Mouse (Mus musculus): Measurements from ENCODE around the gene Igsf23. TPM values are rescaled to one million over a fixed set of nuclear protein-coding genes. Genes with fewer than 3 reads are reported as not detected.
A peak's percentile ranks its signal among the peaks of the same experiment; 100 is the strongest.

Igsf23 gene
- polyA plus RNA-seq, 1 experiment from 2014 or later, result 1.0 TPM

DNA sequence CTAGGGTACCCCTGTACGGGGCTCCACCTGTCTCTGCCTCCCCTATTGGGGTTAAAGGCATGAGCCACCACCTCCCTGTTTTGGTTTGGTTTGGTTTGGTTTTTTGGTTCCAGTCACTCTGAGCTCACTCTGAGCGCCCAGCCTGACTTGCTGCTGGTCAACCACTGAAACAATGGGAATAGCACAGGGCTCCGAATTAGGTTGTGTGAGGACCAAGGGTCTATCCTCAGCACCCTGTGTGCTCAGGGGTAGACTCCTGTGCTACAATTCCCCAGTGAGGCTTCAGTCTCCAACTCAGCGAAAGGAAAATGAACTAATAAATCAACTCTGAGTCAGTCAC is 30.4 kb downstream of the Igsf23 start:
- 0 out of 2 replicates have a peak, but pooled peaks have one; percentile 7 for ATAC-seq (ENCODE audit: insufficient number of reproducible peaks, low FRiP score)
- peak overlapping the region; percentile 92 for H3K27ac ChIP-seq (ENCODE audit: poor library complexity, severe bottlenecking)

DNA sequence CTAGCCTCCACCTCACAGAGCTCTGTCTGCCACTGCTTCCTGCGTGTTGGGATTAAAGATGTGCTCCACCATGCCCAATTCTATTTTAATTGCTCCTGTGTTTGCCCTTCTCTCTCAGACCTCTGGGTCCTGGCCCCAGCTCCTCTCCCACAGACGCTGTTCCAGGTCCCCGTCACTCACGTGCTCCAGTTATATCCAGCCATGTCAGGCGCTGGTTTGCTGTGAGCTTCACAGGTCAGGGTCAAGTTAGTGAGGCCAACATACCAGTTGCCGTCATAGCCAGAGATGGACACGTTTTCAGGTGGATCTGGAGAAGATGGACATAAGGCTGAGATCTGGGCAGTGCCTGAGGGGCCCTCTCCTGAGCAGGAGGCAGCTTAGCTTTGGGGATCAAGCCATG is 36.0 kb downstream of the Igsf23 start:
- H3K9me3 ChIP-seq (replicated peaks), result no peaks in the 10 kb centered on the region
- no peak overlapping the region for H3K9ac ChIP-seq
- peaks cover 81% of the 10 kb centered on the region for H3K36me3 ChIP-seq
- WGBS, result 86% methylated on average over 7 of the region's 7 CpGs
- no peaks in the 10 kb centered on the region for H3K4me1 ChIP-seq (replicated peaks)
- no peak for ATAC-seq (ENCODE audit: insufficient number of reproducible peaks, low FRiP score)
- no peak overlapping the region for H3K4me2 ChIP-seq
- H3K27ac ChIP-seq (ENCODE audit: poor library complexity, severe bottlenecking), result no peak overlapping the region
- H3K4me3 ChIP-seq, result no peak overlapping the region
- no peaks in the 10 kb centered on the region for H3K27me3 ChIP-seq (replicated peaks)

More for the DNA sequence above, 30.4 kb downstream of the Igsf23 start:
- peaks cover 15% of the 10 kb centered on the region; the same call in 1 of the 2 replicates for H3K4me1 ChIP-seq (replicated peaks)
- no peaks in the 10 kb centered on the region for H3K27me3 ChIP-seq (replicated peaks)
- peak overlapping the region; percentile 71 for H3K4me2 ChIP-seq
- H3K9me3 ChIP-seq (replicated peaks), result no peaks in the 10 kb centered on the region
- peak overlapping the region; percentile 91 for H3K9ac ChIP-seq
- peaks cover 33% of the 10 kb centered on the region for H3K36me3 ChIP-seq
- WGBS, result 22% methylated on average over 4 of the region's 4 CpGs
- peak overlapping the region; percentile 90 for H3K4me3 ChIP-seq

DNA sequence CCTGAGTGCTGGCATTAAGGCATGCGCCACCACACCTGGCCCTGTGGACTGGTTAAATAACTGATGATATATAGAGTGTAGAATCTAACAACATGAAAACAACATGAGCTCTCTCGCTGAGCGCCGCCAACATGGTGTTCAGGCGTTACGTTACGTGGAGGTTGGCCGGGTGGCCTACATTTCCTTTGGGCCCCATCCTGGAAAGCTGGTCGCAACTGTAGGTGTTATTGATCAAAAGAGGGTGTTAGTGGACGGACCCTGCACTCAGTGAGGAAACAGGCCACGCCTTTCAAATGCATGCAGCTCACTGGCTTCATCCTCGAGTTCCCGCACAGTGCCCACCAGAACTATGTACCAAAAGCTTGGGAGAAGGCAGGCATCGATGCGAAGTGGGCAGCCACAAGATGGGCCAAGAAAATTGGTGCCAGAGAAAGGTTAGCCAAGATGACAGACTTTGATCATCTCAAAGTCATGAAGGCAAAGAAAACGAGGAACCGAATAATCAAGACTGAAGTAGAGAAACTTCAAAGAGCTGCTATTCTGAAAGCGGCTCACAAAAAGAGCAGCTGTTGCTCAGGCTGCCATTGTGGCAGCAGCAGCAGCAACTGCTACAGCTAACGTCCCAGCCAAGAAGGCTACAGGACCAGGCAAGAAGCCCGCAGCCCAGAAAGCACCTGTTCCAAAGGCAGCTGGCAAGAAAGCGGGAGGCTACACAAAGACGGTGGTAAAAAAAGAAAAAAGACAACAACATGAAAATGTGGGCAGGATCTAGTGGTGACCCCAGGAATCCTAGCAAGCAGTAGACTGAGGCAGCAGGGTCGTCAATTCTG is 38.6 kb downstream of the Igsf23 start:
- no peak overlapping the region for H3K9ac ChIP-seq
- no peaks in the 10 kb centered on the region for H3K9me3 ChIP-seq (replicated peaks)
- no peaks in the 10 kb centered on the region for H3K27me3 ChIP-seq (replicated peaks)
- H3K4me3 ChIP-seq, result no peak overlapping the region
- H3K4me1 ChIP-seq (replicated peaks), result no peaks in the 10 kb centered on the region
- H3K27ac ChIP-seq (ENCODE audit: poor library complexity, severe bottlenecking), result no peak overlapping the region
- 88% methylated on average over 23 of the region's 23 CpGs for WGBS
- H3K36me3 ChIP-seq, result peaks cover 86% of the 10 kb centered on the region
- no peak for ATAC-seq (ENCODE audit: insufficient number of reproducible peaks, low FRiP score)
- no peak overlapping the region for H3K4me2 ChIP-seq

DNA sequence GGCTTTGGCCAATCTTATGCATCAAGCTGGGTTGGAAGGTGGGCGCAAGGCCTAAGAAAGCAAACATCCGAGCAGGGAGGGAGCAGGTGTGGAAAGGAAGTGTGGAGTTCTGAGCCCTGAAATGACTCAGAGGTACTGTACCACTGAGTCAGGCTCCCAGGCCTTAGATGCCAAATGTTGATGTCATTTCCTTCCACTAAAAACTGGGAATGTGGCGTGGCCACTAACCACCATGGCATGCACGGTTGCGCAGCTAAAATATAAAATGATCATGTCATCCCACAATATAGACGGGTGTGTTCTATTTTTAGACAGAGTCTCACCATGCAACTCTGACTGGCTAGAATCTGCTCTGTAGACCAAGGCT is 39.3 kb downstream of the Igsf23 start:
- no peaks in the 10 kb centered on the region for H3K9me3 ChIP-seq (replicated peaks)
- no peak overlapping the region for H3K27ac ChIP-seq (ENCODE audit: poor library complexity, severe bottlenecking)
- no peaks in the 10 kb centered on the region for H3K4me1 ChIP-seq (replicated peaks)
- ATAC-seq (ENCODE audit: insufficient number of reproducible peaks, low FRiP score), result no peak
- H3K4me3 ChIP-seq, result no peak overlapping the region
- H3K36me3 ChIP-seq, result peaks cover 86% of the 10 kb centered on the region
- no peaks in the 10 kb centered on the region for H3K27me3 ChIP-seq (replicated peaks)
- 71% methylated on average over 6 of the region's 6 CpGs for WGBS
- no peak overlapping the region for H3K9ac ChIP-seq
- no peak overlapping the region for H3K4me2 ChIP-seq

DNA sequence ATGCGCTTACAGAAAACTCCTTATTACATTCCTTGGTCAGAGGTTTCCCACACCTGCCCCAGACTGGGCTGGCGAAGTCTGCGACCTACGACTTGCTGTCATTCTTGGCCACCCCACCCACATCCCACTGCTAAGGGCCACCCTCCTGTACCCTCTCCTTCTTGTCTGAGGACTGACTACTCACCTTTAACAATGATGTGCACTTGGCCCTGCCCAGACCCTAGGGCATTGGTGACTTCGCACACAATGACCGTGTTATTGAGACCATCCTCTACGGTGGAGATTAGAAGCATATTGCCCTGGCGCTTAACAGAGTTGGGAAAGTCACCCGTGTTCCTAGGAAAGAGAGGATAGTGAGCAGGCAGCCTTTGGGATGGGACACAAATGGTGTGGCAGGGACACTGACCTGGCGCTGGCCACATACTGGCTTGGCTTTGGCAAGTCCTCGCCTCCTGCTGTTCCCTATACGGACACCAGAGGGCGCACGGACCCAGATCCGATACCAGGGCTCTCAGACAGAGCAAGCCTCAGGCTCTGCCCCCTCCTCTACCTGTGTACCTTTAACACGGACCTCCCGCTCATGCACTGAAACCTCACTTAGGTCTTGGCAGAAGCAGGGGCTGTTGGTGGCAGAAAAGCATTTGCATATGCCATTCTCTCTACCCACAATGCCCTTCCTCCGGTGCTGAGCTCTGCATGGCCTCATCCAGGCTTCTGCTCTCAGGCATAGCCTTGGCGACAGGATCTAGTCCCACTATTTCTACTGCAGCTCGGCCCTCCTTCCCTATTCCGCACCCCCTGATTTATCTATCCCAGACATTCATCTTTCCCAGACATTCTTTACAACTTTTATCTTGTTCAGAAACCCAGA is 39.9 kb downstream of the Igsf23 start:
- no peak overlapping the region for H3K4me3 ChIP-seq
- H3K27ac ChIP-seq (ENCODE audit: poor library complexity, severe bottlenecking), result no peak overlapping the region
- H3K4me1 ChIP-seq (replicated peaks), result no peaks in the 10 kb centered on the region
- WGBS, result 47% methylated on average over 21 of the region's 21 CpGs
- 0 out of 2 replicates have a peak, but pooled peaks cover 2% of the 10 kb centered on the region for H3K9me3 ChIP-seq (replicated peaks)
- H3K27me3 ChIP-seq (replicated peaks), result no peaks in the 10 kb centered on the region
- H3K36me3 ChIP-seq, result peaks cover 84% of the 10 kb centered on the region
- no peak overlapping the region for H3K4me2 ChIP-seq
- ATAC-seq (ENCODE audit: insufficient number of reproducible peaks, low FRiP score), result no peak
- no peak overlapping the region for H3K9ac ChIP-seq

DNA sequence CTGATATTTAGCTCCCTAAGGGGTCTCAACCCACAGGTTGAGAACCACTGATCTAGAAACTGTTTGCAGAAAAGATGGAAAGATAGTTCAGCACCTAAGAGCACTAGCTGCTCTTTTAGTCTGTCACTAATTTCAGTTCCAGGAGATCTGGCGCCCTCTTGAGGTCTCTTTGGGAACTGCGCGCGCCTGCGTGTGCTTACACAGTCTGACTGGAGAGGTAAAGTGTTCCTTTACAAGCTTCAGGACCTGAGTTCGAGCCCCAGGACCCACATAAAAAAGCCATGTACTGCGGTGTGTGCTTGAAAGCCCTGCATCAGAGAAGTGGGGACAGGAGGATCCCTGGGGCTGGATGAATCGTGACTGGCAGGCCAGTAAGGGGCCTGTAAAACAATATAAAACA is 60.7 kb downstream of the Igsf23 start:
- H3K27me3 ChIP-seq (replicated peaks), result 0 out of 2 replicates have a peak, but pooled peaks cover 3% of the 10 kb centered on the region
- H3K4me3 ChIP-seq, result no peak overlapping the region
- H3K27ac ChIP-seq (ENCODE audit: poor library complexity, severe bottlenecking), result no peak overlapping the region
- ATAC-seq (ENCODE audit: insufficient number of reproducible peaks, low FRiP score), result no peak
- no peaks in the 10 kb centered on the region for H3K4me1 ChIP-seq (replicated peaks)
- H3K36me3 ChIP-seq, result no peaks in the 10 kb centered on the region
- WGBS, result 42% methylated on average over 8 of the region's 8 CpGs
- no peak overlapping the region for H3K4me2 ChIP-seq
- no peak overlapping the region for H3K9ac ChIP-seq
- H3K9me3 ChIP-seq (replicated peaks), result no peaks in the 10 kb centered on the region

DNA sequence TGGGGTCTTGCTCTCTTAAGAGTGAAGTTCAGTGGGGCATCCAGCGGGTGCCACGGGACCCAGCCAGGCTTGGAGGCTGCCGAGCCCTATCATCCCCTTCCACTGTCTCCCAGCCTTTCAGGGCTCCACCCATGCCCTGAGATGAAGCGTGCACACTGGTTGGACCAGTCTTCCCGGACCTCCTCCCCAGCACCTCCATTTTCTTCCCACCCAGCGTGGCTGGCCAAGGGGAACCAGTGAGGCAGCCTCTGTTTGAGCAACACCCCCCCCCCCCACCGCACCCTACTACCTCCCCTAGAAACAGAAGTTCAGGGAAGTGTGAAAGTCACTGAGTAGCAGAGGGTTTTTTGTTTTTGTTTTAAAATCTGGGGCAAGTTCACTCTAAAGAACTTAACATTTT is 62.7 kb downstream of the Igsf23 start, which contains the start of gene Ceacam19:
Gene Ceacam19 (minus strand): TSS at position 117 of the 400 bp plus-strand sequence.
- H3K27me3 ChIP-seq (replicated peaks), result 0 out of 2 replicates have a peak, but pooled peaks cover 3% of the 10 kb centered on the region
- no peak within 1 kb of the TSS for H3K27ac ChIP-seq (ENCODE audit: poor library complexity, severe bottlenecking)
- no peaks in the 10 kb centered on the region for H3K4me1 ChIP-seq (replicated peaks)
- H3K36me3 ChIP-seq, result no peaks in the 10 kb centered on the region
- no peaks in the 10 kb centered on the region for H3K9me3 ChIP-seq (replicated peaks)
- no peak within 1 kb of the TSS for H3K9ac ChIP-seq
- 76% methylated on average over 7 of the region's 7 CpGs for WGBS
- H3K4me2 ChIP-seq, result no peak within 1 kb of the TSS
- H3K4me3 ChIP-seq, result no peak within 1 kb of the TSS
- no peak for ATAC-seq (ENCODE audit: insufficient number of reproducible peaks, low FRiP score)

Other genes starting within 250 kb of the Igsf23 start
- 160 and 166 TPM in 2 replicates for gene Tomm40, start 235.3 kb downstream of the Igsf23 start, polyA plus RNA-seq (2016; fragmentation: Nextera tagmentation; extraction: Ambion mirVana)
- 99.1 and 101 TPM in 2 replicates for gene Nectin2, start 200.3 kb downstream of the Igsf23 start, polyA plus RNA-seq (2016; fragmentation: Nextera tagmentation; extraction: Ambion mirVana)
- gene Bcam, start 179.7 kb downstream of the Igsf23 start, polyA plus RNA-seq (2016; fragmentation: Nextera tagmentation; extraction: Ambion mirVana), result 232 and 245 TPM in 2 replicates
- gene Cblc, start 153.9 kb downstream of the Igsf23 start, polyA plus RNA-seq (2016; fragmentation: Nextera tagmentation; extraction: Ambion mirVana), result 0.27 TPM in 1 of 2 replicates, not detected in the other
- gene Bcl3, start 128.0 kb downstream of the Igsf23 start, polyA plus RNA-seq (2016; fragmentation: Nextera tagmentation; extraction: Ambion mirVana), result 1.4 and 1.7 TPM in 2 replicates
- gene Gm19345, start 98.8 kb downstream of the Igsf23 start, polyA plus RNA-seq (2016; fragmentation: Nextera tagmentation; extraction: Ambion mirVana), result not detected in 2 replicates
- not detected in 2 replicates for gene Ceacam16, start 89.5 kb downstream of the Igsf23 start, polyA plus RNA-seq (2016; fragmentation: Nextera tagmentation; extraction: Ambion mirVana)
- gene Ceacam19, start 62.8 kb downstream of the Igsf23 start, polyA plus RNA-seq (2016; fragmentation: Nextera tagmentation; extraction: Ambion mirVana), result not detected in 2 replicates
- 15.7 and 16.0 TPM in 2 replicates for gene Pvr, start 29.6 kb downstream of the Igsf23 start, polyA plus RNA-seq (2016; fragmentation: Nextera tagmentation; extraction: Ambion mirVana)
- gene Ceacam20, start 14.7 kb upstream of the Igsf23 start, polyA plus RNA-seq (2016; fragmentation: Nextera tagmentation; extraction: Ambion mirVana), result 0.42 TPM in 1 of 2 replicates, not detected in the other
- gene Nlrp9b, start 40.7 kb upstream of the Igsf23 start, polyA plus RNA-seq (2016; fragmentation: Nextera tagmentation; extraction: Ambion mirVana), result not detected in 2 replicates
- not detected in 2 replicates for gene Vmn1r91, start 148.9 kb upstream of the Igsf23 start, polyA plus RNA-seq (2016; fragmentation: Nextera tagmentation; extraction: Ambion mirVana)
- gene Gm16442, start 171.8 kb upstream of the Igsf23 start, polyA plus RNA-seq (2016; fragmentation: Nextera tagmentation; extraction: Ambion mirVana), result not detected in 2 replicates
- not detected in 2 replicates for gene Vmn1r93, start 188.3 kb upstream of the Igsf23 start, polyA plus RNA-seq (2016; fragmentation: Nextera tagmentation; extraction: Ambion mirVana)
- not detected in 2 replicates for gene Vmn1r94, start 217.6 kb upstream of the Igsf23 start, polyA plus RNA-seq (2016; fragmentation: Nextera tagmentation; extraction: Ambion mirVana)
- not detected in 2 replicates for gene Vmn1r95, start 243.0 kb upstream of the Igsf23 start, polyA plus RNA-seq (2016; fragmentation: Nextera tagmentation; extraction: Ambion mirVana)